Mouse (Mus musculus): ENCODE data around the gene Vwa8. TPM values are rescaled to one million over a fixed set of nuclear protein-coding genes. Genes with fewer than 3 reads are reported as not detected.

Vwa8 gene
- polyA plus RNA-seq, 1 experiment from 2014 or later: 11.7 TPM

DNA sequence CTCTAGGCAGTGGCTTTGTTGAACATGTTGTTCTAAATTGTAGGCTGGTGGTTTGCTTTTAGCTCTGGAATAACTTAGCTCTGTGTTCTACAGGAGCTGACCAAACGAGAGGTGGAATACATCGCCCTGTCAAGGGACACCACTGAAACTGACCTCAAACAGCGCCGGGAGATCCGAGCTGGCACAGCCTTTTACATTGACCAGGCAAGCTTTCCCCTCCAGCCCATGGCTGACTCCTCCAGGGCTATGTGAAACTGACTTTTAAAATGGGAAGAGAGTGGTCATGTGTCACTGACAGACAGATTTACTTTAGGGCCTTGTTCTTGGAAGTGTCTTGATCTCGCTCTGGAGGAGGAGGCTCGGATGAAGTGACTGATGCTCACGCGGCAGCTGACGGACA, 63.2 kb downstream of the Vwa8 start:
- H3K4me3 ChIP-seq (ENCODE audit: low read depth, low read length): no peak overlapping the region
- ATAC-seq (ENCODE audit: low FRiP score, low TSS enrichment) (no peak), DNase-seq (ENCODE audit: low spot score) (no peak)
- no peaks in the 10 kb centered on the region for H3K4me1 ChIP-seq (replicated peaks; ENCODE audit: control insufficient read depth, insufficient read depth)
- no peaks in the 10 kb centered on the region for H3K9me3 ChIP-seq (ENCODE audit: control insufficient read depth, low read length)
- H3K27me3 ChIP-seq (ENCODE audit: control insufficient read depth, insufficient read depth, low read length): no peaks in the 10 kb centered on the region
- H3K4me2 ChIP-seq (replicated peaks; ENCODE audit: low read depth): no peak overlapping the region
- H3K36me3 ChIP-seq (ENCODE audit: control insufficient read depth, insufficient read depth, low read length): no peaks in the 10 kb centered on the region
- TF ChIP-seq CTCF (IDR thresholded peaks at IDR 0.05; ENCODE audit: low read depth) (no peak), EP300 (optimal IDR thresholded peaks at IDR 0.05) (no peak)
- H3K27ac ChIP-seq (replicated peaks): no peak overlapping the region
- no peak overlapping the region for H3K9ac ChIP-seq (ENCODE audit: low read length)
- 83% methylated on average over 10 of the region's 10 CpGs for WGBS

DNA sequence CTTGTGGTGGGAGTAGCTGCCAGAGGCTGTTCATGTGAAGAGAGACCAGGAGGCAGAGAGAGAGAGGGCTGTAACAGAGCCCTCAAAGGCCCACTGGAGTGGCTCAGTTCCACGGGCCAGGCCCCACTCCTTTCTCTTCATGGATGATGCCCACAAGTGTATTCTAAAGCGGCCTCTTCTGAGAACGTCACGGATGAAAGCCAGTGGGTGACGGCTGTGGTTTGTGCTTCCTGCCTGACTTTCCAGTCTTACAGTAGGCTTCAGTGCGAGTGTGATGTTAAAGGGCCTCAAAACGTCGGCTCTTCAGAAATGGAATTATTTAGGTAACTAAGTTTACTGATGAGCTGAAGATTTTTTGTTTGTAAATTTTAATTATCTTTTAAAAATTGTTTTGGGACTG, 65.3 kb downstream of the Vwa8 start:
- TF ChIP-seq CTCF (IDR thresholded peaks at IDR 0.05; ENCODE audit: low read depth) (no peak), EP300 (optimal IDR thresholded peaks at IDR 0.05) (no peak)
- no peak for ATAC-seq (ENCODE audit: low FRiP score, low TSS enrichment)
- Histone ChIP-seq H3K4me3 (ENCODE audit: low read depth, low read length) (no peak overlapping the region), H3K4me1 (replicated peaks; ENCODE audit: control insufficient read depth, insufficient read depth) (no peaks in the 10 kb centered on the region), H3K27me3 (ENCODE audit: control insufficient read depth, insufficient read depth, low read length) (no peaks in the 10 kb centered on the region), H3K36me3 (ENCODE audit: control insufficient read depth, insufficient read depth, low read length) (no peaks in the 10 kb centered on the region), H3K9ac (ENCODE audit: low read length) (no peak overlapping the region), H3K9me3 (ENCODE audit: control insufficient read depth, low read length) (no peaks in the 10 kb centered on the region), H3K27ac (replicated peaks) (no peak overlapping the region), H3K4me2 (replicated peaks; ENCODE audit: low read depth) (no peak overlapping the region)
- DNase-seq (ENCODE audit: low spot score): no peak
- whole genome bisulfite sequencing: 90% methylated on average over 8 of the region's 8 CpGs

GRCm38 (mm10) chr14:78916691-78917090, 67.8 kb downstream of the Vwa8 start:
- 95% methylated on average over 2 of the region's 2 CpGs for WGBS
- Histone ChIP-seq H3K4me3 (ENCODE audit: low read depth, low read length) (no peak overlapping the region), H3K4me2 (replicated peaks; ENCODE audit: low read depth) (no peak overlapping the region), H3K4me1 (replicated peaks; ENCODE audit: control insufficient read depth, insufficient read depth) (no peaks in the 10 kb centered on the region), H3K36me3 (ENCODE audit: control insufficient read depth, insufficient read depth, low read length) (no peaks in the 10 kb centered on the region), H3K27me3 (ENCODE audit: control insufficient read depth, insufficient read depth, low read length) (no peaks in the 10 kb centered on the region), H3K9ac (ENCODE audit: low read length) (no peak overlapping the region), H3K9me3 (ENCODE audit: control insufficient read depth, low read length) (no peaks in the 10 kb centered on the region), H3K27ac (replicated peaks) (no peak overlapping the region)
- DNase-seq (ENCODE audit: low spot score) (no peak), ATAC-seq (ENCODE audit: low FRiP score, low TSS enrichment) (no peak)
- no peak for TF ChIP-seq CTCF (IDR thresholded peaks at IDR 0.05; ENCODE audit: low read depth)
- TF ChIP-seq EP300 (optimal IDR thresholded peaks at IDR 0.05): no peak

- ATAC-seq (ENCODE audit: low FRiP score, low TSS enrichment) (no peak), DNase-seq (ENCODE audit: low spot score) (no peak)
- no peaks in the 10 kb centered on the region for H3K36me3 ChIP-seq (ENCODE audit: control insufficient read depth, insufficient read depth, low read length)
- H3K27ac ChIP-seq (replicated peaks): no peak overlapping the region
- H3K9me3 ChIP-seq (ENCODE audit: control insufficient read depth, low read length): no peaks in the 10 kb centered on the region
- H3K9ac ChIP-seq (ENCODE audit: low read length): no peak overlapping the region
- TF ChIP-seq EP300 (optimal IDR thresholded peaks at IDR 0.05): no peak
- no peak for TF ChIP-seq CTCF (IDR thresholded peaks at IDR 0.05; ENCODE audit: low read depth)
- no peak overlapping the region for H3K4me2 ChIP-seq (replicated peaks; ENCODE audit: low read depth)
- H3K4me1 ChIP-seq (replicated peaks; ENCODE audit: control insufficient read depth, insufficient read depth): no peaks in the 10 kb centered on the region
- no peak overlapping the region for H3K4me3 ChIP-seq (ENCODE audit: low read depth, low read length)
- 51% methylated on average over 2 of the region's 2 CpGs for WGBS
- no peaks in the 10 kb centered on the region for H3K27me3 ChIP-seq (ENCODE audit: control insufficient read depth, insufficient read depth, low read length)
Measured at GRCm38 (mm10) chr14:78921219-78921618, 72.4 kb downstream of the Vwa8 start.

- TF ChIP-seq EP300 (optimal IDR thresholded peaks at IDR 0.05) (no peak), CTCF (IDR thresholded peaks at IDR 0.05; ENCODE audit: low read depth) (no peak)
- ATAC-seq (ENCODE audit: low FRiP score, low TSS enrichment) (no peak), DNase-seq (ENCODE audit: low spot score) (no peak)
- Histone ChIP-seq H3K9me3 (ENCODE audit: control insufficient read depth, low read length) (no peaks in the 10 kb centered on the region), H3K27me3 (ENCODE audit: control insufficient read depth, insufficient read depth, low read length) (no peaks in the 10 kb centered on the region), H3K9ac (ENCODE audit: low read length) (no peak overlapping the region), H3K4me1 (replicated peaks; ENCODE audit: control insufficient read depth, insufficient read depth) (no peaks in the 10 kb centered on the region), H3K4me2 (replicated peaks; ENCODE audit: low read depth) (no peak overlapping the region), H3K36me3 (ENCODE audit: control insufficient read depth, insufficient read depth, low read length) (no peaks in the 10 kb centered on the region), H3K27ac (replicated peaks) (no peak overlapping the region), H3K4me3 (ENCODE audit: low read depth, low read length) (no peak overlapping the region)
- WGBS: 74% methylated on average over 5 of the region's 5 CpGs
Measured at GRCm38 (mm10) chr14:78923631-78924030, 74.8 kb downstream of the Vwa8 start.

GRCm38 (mm10) chr14:78924755-78925537, 76.1 kb downstream of the Vwa8 start:
- Histone ChIP-seq H3K9ac (ENCODE audit: low read length) (no peak overlapping the region), H3K27ac (replicated peaks) (no peak overlapping the region), H3K4me1 (replicated peaks; ENCODE audit: control insufficient read depth, insufficient read depth) (no peaks in the 10 kb centered on the region), H3K4me3 (ENCODE audit: low read depth, low read length) (no peak overlapping the region), H3K9me3 (ENCODE audit: control insufficient read depth, low read length) (no peaks in the 10 kb centered on the region), H3K4me2 (replicated peaks; ENCODE audit: low read depth) (no peak overlapping the region), H3K36me3 (ENCODE audit: control insufficient read depth, insufficient read depth, low read length) (no peaks in the 10 kb centered on the region), H3K27me3 (ENCODE audit: control insufficient read depth, insufficient read depth, low read length) (no peaks in the 10 kb centered on the region)
- TF ChIP-seq EP300 (optimal IDR thresholded peaks at IDR 0.05) (no peak), CTCF (IDR thresholded peaks at IDR 0.05; ENCODE audit: low read depth) (no peak)
- ATAC-seq (ENCODE audit: low FRiP score, low TSS enrichment): no peak
- 87% methylated on average over 21 of the region's 21 CpGs for WGBS
- no peak for DNase-seq (ENCODE audit: low spot score)

Data from stomach, postnatal 0 days (tissue).